Mouse (Mus musculus) limb, embryonic 13.5 days (tissue): ENCODE results near the gene Kbtbd12. TPM values are rescaled to one million over a fixed set of nuclear protein-coding genes. Genes with fewer than 3 reads are reported as not detected.

Experiments
- ATAC-seq: fragments of 200-750 bp; cut with Nextera tagmentation; 2 replicates; pipeline ENCODE4 v1.8.0; 2017; ENCODE audit warnings: low read depth, moderate number of reproducible peaks, moderate TSS enrichment; ENCODE audit not compliant: low FRiP score
- H3K27ac ChIP-seq: fragments of 300-500 bp; sonication (generic); 2 replicates; pipeline ENCODE4 v1.5.1; 2015; ENCODE audit warnings: inconsistent platforms, mild to moderate bottlenecking, moderate library complexity
- H3K27me3 ChIP-seq: fragments of 300-500 bp; sonication (generic); 2 replicates; pipeline ENCODE4 v1.6.1; 2015; ENCODE audit warnings: mild to moderate bottlenecking, inconsistent platforms
- H3K36me3 ChIP-seq: fragments of 300-500 bp; sonication (generic); 2 replicates; pipeline ENCODE4 v1.6.1; 2015; ENCODE audit warnings: inconsistent platforms, mild to moderate bottlenecking, moderate library complexity
- H3K4me1 ChIP-seq: fragments of 300-500 bp; sonication (generic); 2 replicates; pipeline ENCODE4 v1.6.1; 2015; ENCODE audit warnings: inconsistent platforms
- H3K4me2 ChIP-seq: fragments of 300-500 bp; sonication (generic); replicated peaks from 2 replicates; pipeline ENCODE4 v1.6.1; 2015; ENCODE audit warnings: inconsistent platforms, mild to moderate bottlenecking, moderate library complexity
- H3K4me3 ChIP-seq: fragments of 300-500 bp; sonication (generic); 2 replicates; pipeline ENCODE4 v1.5.1; 2015; ENCODE audit warnings: moderate library complexity, mild to moderate bottlenecking, inconsistent platforms
- H3K9ac ChIP-seq: fragments of 300-500 bp; sonication (generic); 2 replicates; pipeline ENCODE4 v1.6.1; 2015; ENCODE audit warnings: mild to moderate bottlenecking, inconsistent platforms
- H3K9me3 ChIP-seq: fragments of 300-500 bp; sonication (generic); 2 replicates; pipeline ENCODE4 v1.6.1; 2016; ENCODE audit warnings: inconsistent platforms
- WGBS: fragments of 180-500 bp; shearing (Covaris S2); methylation state at CpG from one replicate; pipeline ENCODE4 v1.1.7; 2015; 5-methylcytosine and 5-hydroxymethylcytosine counted together
- polyA plus RNA-seq: library from polyadenylated mRNA; unstranded; fragments of >200 nt; fragmentation: Nextera tagmentation; extraction: Ambion mirVana; gene quantifications from 2 replicates; pipeline ENCODE4 v1.2.1, GENCODE M21; 2015

Kbtbd12 gene
- polyA plus RNA-seq, 1 experiment from 2014 or later = 0.51 TPM

GRCm38 (mm10) chr6:88544644-88545396 lies 92.9 kb downstream of the Kbtbd12 start:
- no peak overlapping the region for H3K27ac ChIP-seq
- no peaks in the 10 kb centered on the region for H3K9me3 ChIP-seq
- H3K4me2 ChIP-seq = no peak overlapping the region
- H3K4me1 ChIP-seq = no peaks in the 10 kb centered on the region
- H3K4me3 ChIP-seq = no peak overlapping the region
- no peak overlapping the region for H3K9ac ChIP-seq
- H3K27me3 ChIP-seq = peaks cover 60% of the 10 kb centered on the region
- H3K36me3 ChIP-seq = no peaks in the 10 kb centered on the region
- WGBS = 56% methylated on average over 11 of the region's 11 CpGs
- no peak for ATAC-seq

- no peaks in the 10 kb centered on the region for H3K9me3 ChIP-seq
- H3K9ac ChIP-seq = no peak overlapping the region
- H3K27ac ChIP-seq = no peak overlapping the region
- no peak overlapping the region for H3K4me2 ChIP-seq
- no peaks in the 10 kb centered on the region for H3K36me3 ChIP-seq
- no peak overlapping the region for H3K4me3 ChIP-seq
- no peaks in the 10 kb centered on the region for H3K4me1 ChIP-seq
- H3K27me3 ChIP-seq = peaks cover 60% of the 10 kb centered on the region
- no peak for ATAC-seq
- 77% methylated on average over 3 of the region's 3 CpGs for WGBS
These were observed 93.5 kb downstream of the Kbtbd12 start for GRCm38 (mm10) chr6:88544241-88544640.

GRCm38 (mm10) chr6:88540093-88540755 lies 97.5 kb downstream of the Kbtbd12 start:
- Histone ChIP-seq H3K27me3 (peaks cover 27% of the 10 kb centered on the region), H3K4me1 (no peaks in the 10 kb centered on the region), H3K9me3 (no peaks in the 10 kb centered on the region), H3K4me2 (no peak overlapping the region), H3K36me3 (no peaks in the 10 kb centered on the region), H3K27ac (no peak overlapping the region), H3K4me3 (no peak overlapping the region), H3K9ac (no peak overlapping the region)
- no peak for ATAC-seq
- WGBS = 73% methylated on average over 2 of the region's 2 CpGs

GRCm38 (mm10) chr6:88530306-88530705 lies 107.4 kb downstream of the Kbtbd12 start:
- ATAC-seq = no peak

GRCm38 (mm10) chr6:88524056-88524455 lies 113.7 kb downstream of the Kbtbd12 start:
- H3K9me3 ChIP-seq = no peaks in the 10 kb centered on the region
- no peaks in the 10 kb centered on the region for H3K36me3 ChIP-seq
- H3K27ac ChIP-seq = no peak overlapping the region
- H3K9ac ChIP-seq = no peak overlapping the region
- H3K4me1 ChIP-seq = peaks cover 8% of the 10 kb centered on the region
- no peak for ATAC-seq
- WGBS = 85% methylated on average over 4 of the region's 4 CpGs
- H3K27me3 ChIP-seq = no peaks in the 10 kb centered on the region
- H3K4me2 ChIP-seq = no peak overlapping the region
- H3K4me3 ChIP-seq = no peak overlapping the region

More at GRCm38 (mm10) chr6:88530306-88530705, 107.4 kb downstream of the Kbtbd12 start:
- Histone ChIP-seq H3K27me3 (0 out of 2 replicates have a peak, but pooled peaks cover 2% of the 10 kb centered on the region), H3K4me1 (no peaks in the 10 kb centered on the region), H3K36me3 (no peaks in the 10 kb centered on the region), H3K9me3 (no peaks in the 10 kb centered on the region), H3K9ac (no peak overlapping the region), H3K4me3 (no peak overlapping the region), H3K27ac (no peak overlapping the region), H3K4me2 (no peak overlapping the region)

- Histone ChIP-seq H3K9ac (no peak overlapping the region), H3K9me3 (no peaks in the 10 kb centered on the region), H3K4me1 (peaks cover 8% of the 10 kb centered on the region), H3K4me3 (no peak overlapping the region), H3K4me2 (no peak overlapping the region), H3K27ac (no peak overlapping the region), H3K27me3 (no peaks in the 10 kb centered on the region), H3K36me3 (no peaks in the 10 kb centered on the region)
- ATAC-seq = no peak
- WGBS = 89% methylated on average over 3 of the region's 3 CpGs
These were observed 114.3 kb downstream of the Kbtbd12 start for GRCm38 (mm10) chr6:88523451-88523850.

GRCm38 (mm10) chr6:88523043-88523442 lies 114.7 kb downstream of the Kbtbd12 start:
- H3K4me3 ChIP-seq = no peak overlapping the region
- no peaks in the 10 kb centered on the region for H3K9me3 ChIP-seq
- peaks cover 8% of the 10 kb centered on the region for H3K4me1 ChIP-seq
- H3K36me3 ChIP-seq = no peaks in the 10 kb centered on the region
- no peak overlapping the region for H3K9ac ChIP-seq
- H3K27ac ChIP-seq = no peak overlapping the region
- H3K4me2 ChIP-seq = no peak overlapping the region
- WGBS = 74% methylated on average over 3 of the region's 3 CpGs
- ATAC-seq = no peak
- H3K27me3 ChIP-seq = no peaks in the 10 kb centered on the region

- Histone ChIP-seq H3K36me3 (no peaks in the 10 kb centered on the region), H3K4me1 (peaks cover 11% of the 10 kb centered on the region), H3K4me2 (no peak overlapping the region), H3K4me3 (no peak overlapping the region), H3K9ac (no peak overlapping the region), H3K27ac (no peak overlapping the region), H3K9me3 (no peaks in the 10 kb centered on the region), H3K27me3 (no peaks in the 10 kb centered on the region)
- no peak for ATAC-seq
- 74% methylated on average over 3 of the region's 3 CpGs for WGBS
These were observed 115.1 kb downstream of the Kbtbd12 start for GRCm38 (mm10) chr6:88522606-88523005.

- WGBS = 83% methylated on average over 7 of the region's 7 CpGs
- Histone ChIP-seq H3K9me3 (no peaks in the 10 kb centered on the region), H3K27me3 (no peaks in the 10 kb centered on the region), H3K9ac (no peak overlapping the region), H3K27ac (no peak overlapping the region), H3K4me1 (peaks cover 19% of the 10 kb centered on the region), H3K4me2 (no peak overlapping the region), H3K4me3 (no peak overlapping the region), H3K36me3 (peaks cover 3% of the 10 kb centered on the region)
- ATAC-seq = no peak
These were observed 115.9 kb downstream of the Kbtbd12 start for GRCm38 (mm10) chr6:88521821-88522220.

GRCm38 (mm10) chr6:88518404-88519263 lies 119.1 kb downstream of the Kbtbd12 start, which contains the start of gene Sec61a1:
Gene Sec61a1, minus strand, starts transcription at chr6:88518905.
- Histone ChIP-seq H3K4me2 (peak within 1 kb of the TSS; percentile 93), H3K36me3 (peaks cover 32% of the 10 kb centered on the region), H3K27me3 (no peaks in the 10 kb centered on the region), H3K4me1 (peaks cover 23% of the 10 kb centered on the region), H3K4me3 (peak within 1 kb of the TSS; percentile 95), H3K9me3 (no peaks in the 10 kb centered on the region), H3K9ac (peak within 1 kb of the TSS; percentile 96), H3K27ac (peak within 1 kb of the TSS; percentile 90)
- WGBS = under 1% methylated on average over 67 of the region's 80 CpGs
- peak; percentile 97 for ATAC-seq

GRCm38 (mm10) chr6:88517701-88518403 lies 119.9 kb downstream of the Kbtbd12 start:
- 12% methylated on average over 18 of the region's 18 CpGs for WGBS
- Histone ChIP-seq H3K9ac (peak overlapping the region; percentile 96), H3K27me3 (no peaks in the 10 kb centered on the region), H3K4me2 (peak overlapping the region; percentile 93), H3K9me3 (no peaks in the 10 kb centered on the region), H3K4me3 (peak overlapping the region; percentile 95), H3K36me3 (peaks cover 39% of the 10 kb centered on the region), H3K27ac (peak overlapping the region; percentile 90), H3K4me1 (peaks cover 23% of the 10 kb centered on the region)
- no peak for ATAC-seq
